ENCODE assay signal across 8 mouse cellular contexts in the genomic region with DNA sequence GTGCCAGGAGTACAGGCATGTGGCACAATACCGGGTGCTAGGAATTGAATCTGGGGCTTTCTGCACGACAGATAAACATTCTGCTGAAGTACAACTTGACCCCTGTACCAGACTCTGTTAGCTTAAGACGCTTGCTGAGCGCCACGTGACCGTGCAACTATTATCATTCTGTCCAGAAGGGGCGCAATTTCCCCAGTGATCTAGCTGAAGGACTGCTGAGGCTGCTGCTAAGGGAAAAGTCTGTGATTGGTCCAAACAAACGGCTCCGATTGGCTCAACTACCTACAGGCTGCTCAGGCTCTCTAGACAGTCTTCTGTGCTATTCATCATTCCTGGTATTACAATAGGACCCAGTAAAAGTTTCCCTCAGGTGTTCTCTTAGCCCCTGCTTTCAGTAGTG. TPM values are rescaled to one million over a fixed set of nuclear protein-coding genes. Genes with fewer than 3 reads are reported as not detected.
DNase-seq lines count a peak whose midpoint lies in the region; ATAC-seq lines count a peak whose summit lies in the region.

No protein-coding gene starts in this region.

- H3K4me3 ChIP-seq in heart, embryonic 14.5 days (ENCODE audit: control insufficient read depth in 1 of 2, insufficient read depth in 1 of 2, low read depth in 1 of 2, low read length in 2 of 2): 0 out of 4 replicates have a peak overlapping the region, but pooled peaks of 1 of the 2 experiments have one; percentile 1
- peak overlapping the region; percentile 7; the same call in 1 of the 2 replicates for H3K4me3 ChIP-seq in liver, embryonic 11.5 days (ENCODE audit: low read depth, low read length)
- no peak overlapping the region for H3K4me3 ChIP-seq in stomach, embryonic 14.5 days (ENCODE audit: low read depth, low read length)

- H3K4me2 ChIP-seq in heart, embryonic 14.5 days (ENCODE audit: low read length): peak overlapping the region; percentile 44
- H3K4me2 ChIP-seq in liver, embryonic 11.5 days: peak overlapping the region; percentile 50
- H3K4me2 ChIP-seq in stomach, embryonic 14.5 days (replicated peaks; ENCODE audit: low read depth, low read length): peak overlapping the region; percentile 10; the same call in 1 of the 2 replicates

- no peaks in the 10 kb centered on the region for H3K27me3 ChIP-seq in heart, embryonic 14.5 days (ENCODE audit: control insufficient read depth, insufficient read depth, low read length)
- no peaks in the 10 kb centered on the region for H3K27me3 ChIP-seq in liver, embryonic 11.5 days (replicated peaks; ENCODE audit: control insufficient read depth, insufficient read depth, low read length)
- H3K27me3 ChIP-seq in stomach, embryonic 14.5 days (ENCODE audit: control insufficient read depth, insufficient read depth, low read length): no peaks in the 10 kb centered on the region

- H3K9ac ChIP-seq in heart, embryonic 14.5 days (ENCODE audit: low read length): peak overlapping the region; percentile 42; the same call in 1 of the 2 replicates
- H3K9ac ChIP-seq in liver, embryonic 11.5 days (ENCODE audit: low read depth, low read length): peak overlapping the region; percentile 50; the same call in 1 of the 2 replicates
- no peak overlapping the region for H3K9ac ChIP-seq in stomach, embryonic 14.5 days (replicated peaks; ENCODE audit: low read depth, low read length)

- H3K36me3 ChIP-seq in heart, embryonic 14.5 days (ENCODE audit: control insufficient read depth, insufficient read depth, low read length): no peaks in the 10 kb centered on the region
- no peaks in the 10 kb centered on the region; the same call in 1 of the 2 replicates for H3K36me3 ChIP-seq in liver, embryonic 11.5 days (ENCODE audit: control insufficient read depth, insufficient read depth, low read length)
- H3K36me3 ChIP-seq in stomach, embryonic 14.5 days (ENCODE audit: control insufficient read depth, insufficient read depth, low read length): no peaks in the 10 kb centered on the region

- H3K9me3 ChIP-seq in heart, embryonic 14.5 days (ENCODE audit: control insufficient read depth, low read length): no peaks in the 10 kb centered on the region
- H3K9me3 ChIP-seq in liver, embryonic 11.5 days (ENCODE audit: control insufficient read depth, low read length): no peaks in the 10 kb centered on the region
- H3K9me3 ChIP-seq in stomach, embryonic 14.5 days (ENCODE audit: control insufficient read depth, low read depth, low read length): no peaks in the 10 kb centered on the region

- DNase-seq in CD4-positive, CD25-positive, alpha-beta regulatory T cell, adult 2 months (ENCODE audit: low read depth, low spot score): peak; percentile 94
- peak; percentile 73 for DNase-seq in brain, embryonic 18.5 days (ENCODE audit: low read depth, low spot score)
- DNase-seq in fibroblast of lung, adult 2 months (ENCODE audit: low read depth): peak; percentile 90
- DNase-seq in kidney, postnatal 10 days: peak; percentile 94
- peak; percentile 80 for DNase-seq in liver, embryonic 11.5 days (ENCODE audit: low spot score)
- peak; percentile 87 to 90 for DNase-seq in natural killer cell, adult 2 months (ENCODE audit: low spot score in 2 of 2)

- WGBS in heart, embryonic 14.5 days: under 1% methylated on average over 9 of the region's 9 CpGs
- under 1% methylated on average over 9 of the region's 9 CpGs for WGBS in liver, embryonic 11.5 days
- WGBS in stomach, embryonic 14.5 days: under 1% methylated on average over 9 of the region's 9 CpGs

- H3K4me1 ChIP-seq in heart, embryonic 14.5 days (ENCODE audit: control insufficient read depth in 2 of 2, insufficient read depth in 2 of 2, low read length in 2 of 2): peaks cover 16 to 19% of the 10 kb centered on the region in 2 experiments
- H3K4me1 ChIP-seq in liver, embryonic 11.5 days (replicated peaks; ENCODE audit: control insufficient read depth, insufficient read depth, low read length): peaks cover 43% of the 10 kb centered on the region
- peaks cover 10% of the 10 kb centered on the region for H3K4me1 ChIP-seq in stomach, embryonic 14.5 days (ENCODE audit: control insufficient read depth, insufficient read depth, low read length)

- ATAC-seq in heart, embryonic 14.5 days (ENCODE audit: insufficient number of reproducible peaks, insufficient read depth, low FRiP score, low read depth): peak; percentile 62
- ATAC-seq in liver, embryonic 11.5 days (replicated peaks; ENCODE audit: low FRiP score): peak; percentile 59
- ATAC-seq in stomach, embryonic 14.5 days (ENCODE audit: insufficient number of reproducible peaks, insufficient read depth, low FRiP score, low read depth): peak; percentile 69

- H3K27ac ChIP-seq in heart, embryonic 14.5 days (replicated peaks in 1 of 2; ENCODE audit: control insufficient read depth in 1 of 2, insufficient read depth in 1 of 2, low read depth in 2 of 2, low read length in 2 of 2): 0 out of 4 replicates have a peak overlapping the region, but pooled peaks have one; percentile 27 to 37
- H3K27ac ChIP-seq in liver, embryonic 11.5 days (ENCODE audit: low read depth, low read length): peak overlapping the region; percentile 8; the same call in 1 of the 2 replicates
- no peak overlapping the region for H3K27ac ChIP-seq in stomach, embryonic 14.5 days (ENCODE audit: low read length)

RNA-seq across cellular contexts. Expression of a gene that starts 4.6 kb away (rescaled TPM):
- 59.2 and 62.6 TPM in 2 replicates for polyA plus RNA-seq in heart, embryonic 14.5 days (2014; fragmentation: Nextera tagmentation; extraction: Ambion mirVana)
- 132 and 136 TPM in 2 replicates for polyA plus RNA-seq in liver, embryonic 11.5 days (2014; fragmentation: Nextera tagmentation; extraction: Ambion mirVana)
- 79.7 and 80.0 TPM in 2 replicates for polyA plus RNA-seq in stomach, embryonic 14.5 days (2014; fragmentation: Nextera tagmentation; extraction: Ambion mirVana)

RNA-seq across cellular contexts. Expression of a gene that starts 12.7 kb away (rescaled TPM):
- polyA plus RNA-seq in heart, embryonic 14.5 days (2014; fragmentation: Nextera tagmentation; extraction: Ambion mirVana): 20.4 and 21.1 TPM in 2 replicates
- 11.2 and 13.3 TPM in 2 replicates for polyA plus RNA-seq in liver, embryonic 11.5 days (2014; fragmentation: Nextera tagmentation; extraction: Ambion mirVana)
- polyA plus RNA-seq in stomach, embryonic 14.5 days (2014; fragmentation: Nextera tagmentation; extraction: Ambion mirVana): 14.7 and 16.7 TPM in 2 replicates

RNA-seq across cellular contexts. Expression of a gene that starts 48.2 kb away (rescaled TPM):
- 63.3 and 67.3 TPM in 2 replicates for polyA plus RNA-seq in heart, embryonic 14.5 days (2014; fragmentation: Nextera tagmentation; extraction: Ambion mirVana)
- polyA plus RNA-seq in liver, embryonic 11.5 days (2014; fragmentation: Nextera tagmentation; extraction: Ambion mirVana): 63.8 and 64.1 TPM in 2 replicates
- polyA plus RNA-seq in stomach, embryonic 14.5 days (2014; fragmentation: Nextera tagmentation; extraction: Ambion mirVana): 65.0 and 74.9 TPM in 2 replicates
